Mouse (Mus musculus) ES-Bruce4 (cell line): ENCODE data around the gene Tulp1.

Experiments
- CTCF ChIP-seq: IDR thresholded peaks from one replicate; pipeline ENCODE4 v1.8.1; 2011; ENCODE audit warnings: low read depth, low read length
- POLR2A ChIP-seq: IDR thresholded peaks from one replicate; pipeline ENCODE4 v1.8.1; 2011; ENCODE audit warnings: low read length; ENCODE audit not compliant: insufficient read depth

- TF ChIP-seq CTCF, result no peak
- no peak for TF ChIP-seq POLR2A
Observed at GRCm38 (mm10) chr17:28361921-28362652, 2.9 kb downstream of the Tulp1 start.
